Mouse (Mus musculus) intestine, embryonic 16.5 days (tissue): ENCODE results near the gene Ryr1. TPM values are rescaled to one million over a fixed set of nuclear protein-coding genes. Genes with fewer than 3 reads are reported as not detected.
"Not testable (repeated sequence)": the region's sequence is repeated elsewhere in the genome, so short reads cannot be mapped to it uniquely, and the experiment has no call there.

Source experiments
- ATAC-seq: fragments of 200-750 bp; cut with Nextera tagmentation; 2 replicates; pipeline ENCODE4 v1.8.0; 2017; ENCODE audit warnings: moderate TSS enrichment, moderate library complexity
- H3K27ac ChIP-seq: fragments of 300-500 bp; sonication (generic); 2 replicates; pipeline ENCODE4 v1.5.1; 2014; ENCODE audit warnings: mild to moderate bottlenecking, low read length
- H3K27me3 ChIP-seq: fragments of 300-500 bp; sonication (generic); replicated peaks from 2 replicates; pipeline ENCODE4 v1.6.1; 2014; ENCODE audit warnings: low read length, control low read depth, mixed read lengths; ENCODE audit not compliant: control insufficient read depth, insufficient read depth
- H3K36me3 ChIP-seq: fragments of 300-500 bp; sonication (generic); 2 replicates; pipeline ENCODE4 v1.6.1; 2014; ENCODE audit warnings: low read length, control low read depth; ENCODE audit not compliant: control insufficient read depth, insufficient read depth
- H3K4me1 ChIP-seq: fragments of 300-500 bp; sonication (generic); 2 replicates; pipeline ENCODE4 v1.6.1; 2014; ENCODE audit warnings: low read length, control low read depth, mixed read lengths; ENCODE audit not compliant: control insufficient read depth, insufficient read depth
- H3K4me2 ChIP-seq: fragments of 300-500 bp; sonication (generic); 2 replicates; pipeline ENCODE4 v1.6.1; 2014; ENCODE audit warnings: low read depth, low read length, control low read depth
- H3K4me3 ChIP-seq: fragments of 300-500 bp; sonication (generic); 2 replicates; pipeline ENCODE4 v1.5.1; 2014; ENCODE audit warnings: mild to moderate bottlenecking, low read length
- H3K9ac ChIP-seq: fragments of 300-500 bp; sonication (generic); 2 replicates; pipeline ENCODE4 v1.6.1; 2014; ENCODE audit warnings: low read depth, low read length
- H3K9me3 ChIP-seq: fragments of 300-500 bp; sonication (generic); 2 replicates; pipeline ENCODE4 v1.6.1; 2016; ENCODE audit warnings: low read length, control low read depth; ENCODE audit not compliant: control insufficient read depth
- WGBS: fragments of 180-500 bp; shearing (Covaris S2); extraction: QIAGEN DNeasy Blood & Tissue Kit; methylation state at CpG from one replicate; pipeline ENCODE4 v1.1.7; 2014; 5-methylcytosine and 5-hydroxymethylcytosine counted together
- polyA plus RNA-seq: library from polyadenylated mRNA; unstranded; fragments of >200 nt; fragmentation: Nextera tagmentation; extraction: Ambion mirVana; gene quantifications from 2 replicates; pipeline ENCODE4 v1.2.1, GENCODE M21; 2015

Gene Ryr1
- polyA plus RNA-seq, 1 experiment from 2014 or later = 0.66 TPM

GRCm38 (mm10) chr7:29070364-29071168 lies 54.4 kb downstream of the Ryr1 start:
- Histone ChIP-seq H3K4me2 (no peak overlapping the region), H3K36me3 (no peaks in the 10 kb centered on the region), H3K9me3 (no peaks in the 10 kb centered on the region), H3K4me1 (no peaks in the 10 kb centered on the region), H3K27ac (no peak overlapping the region), H3K4me3 (no peak overlapping the region), H3K27me3 (peaks cover 4% of the 10 kb centered on the region; the same call in 1 of the 2 replicates), H3K9ac (no peak overlapping the region)
- ATAC-seq = no peak
- WGBS = 75% methylated on average over 12 of the region's 12 CpGs

DNA sequence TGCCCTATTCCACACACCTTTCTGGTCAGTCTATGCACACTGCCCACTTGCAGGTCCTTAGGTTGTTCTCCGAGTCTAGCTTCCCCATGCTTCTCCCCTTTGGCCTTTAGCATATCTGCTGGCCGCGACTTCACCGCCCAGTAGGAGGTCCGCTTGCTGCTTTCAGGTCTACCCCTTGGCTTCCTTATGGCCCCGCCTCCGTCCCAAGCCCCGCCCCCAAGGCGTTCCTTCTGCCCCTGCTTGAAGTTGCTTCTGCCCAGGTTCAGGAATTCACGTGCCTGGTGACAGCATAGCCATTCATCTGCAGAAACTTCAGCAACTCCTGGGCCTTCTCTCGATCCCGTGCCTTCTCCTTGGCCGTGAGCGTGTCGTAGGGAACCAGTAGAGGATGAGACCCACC lies 57.2 kb downstream of the Ryr1 start:
- Histone ChIP-seq H3K36me3 (no peaks in the 10 kb centered on the region), H3K27ac (no peak overlapping the region), H3K4me3 (no peak overlapping the region), H3K9ac (no peak overlapping the region), H3K9me3 (no peaks in the 10 kb centered on the region), H3K4me2 (no peak overlapping the region), H3K4me1 (no peaks in the 10 kb centered on the region), H3K27me3 (peaks cover 4% of the 10 kb centered on the region; the same call in 1 of the 2 replicates)
- whole genome bisulfite sequencing = 13% methylated on average over 15 of the region's 15 CpGs
- ATAC-seq = peak; percentile 79

DNA sequence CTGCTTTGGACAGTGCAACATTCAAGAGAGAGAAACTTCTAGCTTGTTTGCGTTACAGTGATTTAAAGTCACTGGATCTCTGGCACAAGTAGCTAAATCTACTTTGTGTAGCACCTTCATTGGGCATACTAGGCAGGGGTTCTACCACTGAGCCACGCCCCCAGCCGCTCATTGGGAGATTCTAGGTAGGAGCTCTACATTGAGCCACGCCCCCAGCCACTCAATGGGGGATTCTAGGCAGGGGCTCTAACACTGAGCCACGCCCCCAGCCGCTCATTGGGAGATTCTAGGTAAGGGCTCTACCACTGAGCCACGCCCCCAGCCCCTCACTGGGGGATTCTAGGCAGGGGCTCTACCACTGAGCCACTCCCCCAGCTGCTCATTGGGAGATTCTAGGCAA lies 61.5 kb downstream of the Ryr1 start:
- not testable (repeated sequence) for H3K27ac ChIP-seq, H3K9me3 ChIP-seq, H3K27me3 ChIP-seq, H3K9ac ChIP-seq, H3K36me3 ChIP-seq, H3K4me1 ChIP-seq, H3K4me3 ChIP-seq, ATAC-seq, H3K4me2 ChIP-seq
- 69% methylated on average over 7 of the region's 7 CpGs for WGBS

DNA sequence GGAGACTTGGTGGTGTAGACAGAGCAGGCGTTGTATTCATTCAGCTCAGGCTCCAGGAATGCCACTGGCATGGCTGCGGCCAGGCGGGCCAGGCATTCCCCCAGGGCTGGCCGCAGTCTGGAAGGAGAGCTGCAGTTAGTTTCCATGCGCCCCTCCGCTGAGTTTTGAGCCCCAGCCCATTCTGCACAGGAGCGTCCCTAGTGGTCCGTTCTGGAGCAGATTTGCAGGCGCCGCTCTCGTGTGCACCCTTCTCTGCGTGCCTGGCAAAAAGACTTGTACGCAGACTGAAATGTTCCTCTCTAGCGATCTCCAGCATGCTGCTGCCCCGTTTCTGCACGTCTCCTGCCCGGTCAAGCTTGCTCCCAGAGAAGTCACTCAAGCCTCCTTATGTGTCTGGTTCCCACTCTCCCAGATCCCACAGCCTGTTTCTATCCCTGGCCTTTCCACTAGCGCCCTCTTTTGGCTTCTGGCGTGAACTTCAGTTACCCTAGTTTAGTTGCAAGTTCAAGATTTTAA lies 63.4 kb downstream of the Ryr1 start:
- 6% methylated on average over 19 of the region's 19 CpGs for WGBS
- Histone ChIP-seq H3K27ac (no peak overlapping the region), H3K4me3 (no peak overlapping the region), H3K36me3 (no peaks in the 10 kb centered on the region), H3K9me3 (no peaks in the 10 kb centered on the region), H3K27me3 (no peaks in the 10 kb centered on the region), H3K4me1 (no peaks in the 10 kb centered on the region), H3K9ac (no peak overlapping the region), H3K4me2 (peak overlapping the region; percentile 34; the same call in 1 of the 2 replicates)
- peak; percentile 28; the same call in 1 of the 2 replicates for ATAC-seq

GRCm38 (mm10) chr7:29059445-29059844 lies 65.5 kb downstream of the Ryr1 start:
- Histone ChIP-seq H3K4me3 (no peak overlapping the region), H3K27me3 (no peaks in the 10 kb centered on the region; the same call in 1 of the 2 replicates), H3K36me3 (no peaks in the 10 kb centered on the region), H3K4me1 (no peaks in the 10 kb centered on the region), H3K9ac (no peak overlapping the region), H3K4me2 (no peak overlapping the region), H3K9me3 (no peaks in the 10 kb centered on the region), H3K27ac (no peak overlapping the region)
- ATAC-seq = no peak
- WGBS = 84% methylated on average over 19 of the region's 19 CpGs

DNA sequence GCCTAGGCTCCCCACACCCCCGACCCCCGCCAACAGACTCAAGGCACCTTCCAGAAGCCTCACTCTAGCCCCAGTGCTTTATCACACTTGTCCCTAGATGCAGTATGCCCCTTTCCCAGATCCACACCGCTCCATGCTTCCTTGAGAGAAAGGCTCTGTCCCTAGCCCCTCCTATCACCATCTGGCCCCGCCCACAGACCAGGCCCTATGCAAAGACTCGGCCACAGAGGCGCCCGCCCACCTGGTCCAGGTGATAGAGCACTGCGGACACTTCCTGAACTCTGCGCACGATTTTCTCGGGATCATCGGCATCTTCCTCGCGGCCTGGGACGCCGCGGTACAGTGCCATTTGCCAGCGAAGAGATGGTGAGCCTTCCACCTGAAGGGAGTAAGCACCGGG lies 72.2 kb downstream of the Ryr1 start:
- Histone ChIP-seq H3K4me1 (no peaks in the 10 kb centered on the region), H3K4me2 (peak overlapping the region; percentile 30), H3K27me3 (peaks cover 23% of the 10 kb centered on the region), H3K36me3 (no peaks in the 10 kb centered on the region), H3K27ac (no peak overlapping the region), H3K9ac (no peak overlapping the region), H3K4me3 (peak overlapping the region; percentile 18), H3K9me3 (no peaks in the 10 kb centered on the region)
- peak; percentile 61 for ATAC-seq
- 3% methylated on average over 19 of the region's 19 CpGs for WGBS

- H3K9me3 ChIP-seq = no peaks in the 10 kb centered on the region
- no peaks in the 10 kb centered on the region for H3K36me3 ChIP-seq
- no peak for ATAC-seq
- no peaks in the 10 kb centered on the region for H3K4me1 ChIP-seq
- H3K4me3 ChIP-seq = no peak overlapping the region
- H3K27me3 ChIP-seq = peaks cover 23% of the 10 kb centered on the region
- H3K27ac ChIP-seq = no peak overlapping the region
- no peak overlapping the region for H3K9ac ChIP-seq
- H3K4me2 ChIP-seq = no peak overlapping the region
- 48% methylated on average over 2 of the region's 2 CpGs for WGBS
Observed at GRCm38 (mm10) chr7:29050797-29051196, 74.2 kb downstream of the Ryr1 start.

- H3K36me3 ChIP-seq = no peaks in the 10 kb centered on the region
- ATAC-seq = no peak
- WGBS = 83% methylated on average over 11 of the region's 11 CpGs
Observed at GRCm38 (mm10) chr7:29048615-29049014, 76.4 kb downstream of the Ryr1 start.

GRCm38 (mm10) chr7:29048070-29048469 lies 76.9 kb downstream of the Ryr1 start:
- Histone ChIP-seq H3K4me3 (no peak overlapping the region), H3K9ac (no peak overlapping the region), H3K27ac (no peak overlapping the region), H3K27me3 (peaks cover 13% of the 10 kb centered on the region), H3K4me1 (peaks cover 9% of the 10 kb centered on the region), H3K9me3 (no peaks in the 10 kb centered on the region), H3K36me3 (no peaks in the 10 kb centered on the region), H3K4me2 (no peak overlapping the region)
- 83% methylated on average over 3 of the region's 3 CpGs for WGBS
- ATAC-seq = no peak

More at GRCm38 (mm10) chr7:29048615-29049014, 76.4 kb downstream of the Ryr1 start:
- no peak overlapping the region for H3K4me2 ChIP-seq
- H3K4me3 ChIP-seq = no peak overlapping the region
- H3K9me3 ChIP-seq = no peaks in the 10 kb centered on the region
- no peak overlapping the region for H3K9ac ChIP-seq
- peaks cover 18% of the 10 kb centered on the region for H3K27me3 ChIP-seq
- peaks cover 7% of the 10 kb centered on the region for H3K4me1 ChIP-seq
- H3K27ac ChIP-seq = no peak overlapping the region
